ENCODE assay signal across 9 mouse cellular contexts in the genomic region with DNA sequence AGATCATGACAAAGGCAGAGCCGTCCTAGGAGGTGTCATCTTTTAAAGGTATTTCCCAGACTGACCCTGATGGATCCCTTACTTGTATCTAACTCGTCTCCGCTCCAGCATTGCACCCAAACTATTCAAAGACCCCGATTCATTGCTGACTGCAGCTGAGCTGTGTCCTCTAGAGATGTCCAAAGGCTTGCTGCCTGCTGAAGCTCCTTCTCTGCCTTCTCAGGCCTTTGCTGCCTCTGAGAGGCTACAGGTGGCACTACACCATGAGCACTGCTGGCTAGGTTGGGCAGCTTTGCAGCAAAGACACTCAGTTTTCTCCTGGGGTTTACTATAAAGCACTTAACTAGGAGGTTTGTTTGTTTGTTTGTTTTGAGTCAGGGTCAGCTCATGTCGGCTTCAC. TPM values are rescaled to one million over a fixed set of nuclear protein-coding genes. Genes with fewer than 3 reads are reported as not detected.
DNase-seq lines count a peak whose midpoint lies in the region; ATAC-seq and TF ChIP-seq lines count a peak whose summit lies in the region.
"Had no signal": no experiment of that assay in that cellular context is flagged by ENCODE, and none has a peak within 500 bp of the region (broad histone marks: within the 10 kb centered on the region; RNA-seq: fewer than 3 reads in every experiment).

No protein-coding gene starts in this region.

- H3K79me2 ChIP-seq in heart, adult 2 months (replicated peaks; ENCODE audit: control insufficient read depth, insufficient read depth, low read length), result no peaks in the 10 kb centered on the region

- ATAC-seq in frontal cortex, adult (ENCODE audit: low TSS enrichment), result peak; percentile 84
- no peak for ATAC-seq in intestine, postnatal 0 days
- ATAC-seq in neural tube, embryonic 11.5 days (ENCODE audit: insufficient read depth, low FRiP score, low TSS enrichment), result no peak

- no peaks in the 10 kb centered on the region for H3K4me1 ChIP-seq in heart, adult 2 months (ENCODE audit: control insufficient read depth, insufficient read depth, low read length)
- peaks cover 5% of the 10 kb centered on the region; the same call in 1 of the 2 replicates for H3K4me1 ChIP-seq in intestine, postnatal 0 days (replicated peaks; ENCODE audit: control insufficient read depth, insufficient read depth, low read length)
- no peaks in the 10 kb centered on the region for H3K4me1 ChIP-seq in neural tube, embryonic 11.5 days (ENCODE audit: control insufficient read depth, insufficient read depth, low read length)

- intact Hi-C loops in heart, adult 2 months (cut with DNase I), result no loop called here
- intact Hi-C loops in left cerebral cortex, postnatal 25 days (cut with DNase I), result loop anchor here (2.0 to 10.0 kb wide), 2 partner anchors 184 to 268 kb away; no protein-coding TSS in a partner anchor

- peak; percentile 94 for TF ChIP-seq CTCF in heart, adult 2 months (IDR thresholded peaks at IDR 0.05)
- peak; percentile 82 for TF ChIP-seq CTCF in brain, embryonic 14.5 days (IDR thresholded peaks at IDR 0.05; ENCODE audit: borderline replicate concordance, extremely low read depth, insufficient read depth, insufficient read length)
- peak; percentile 98 for TF ChIP-seq CTCF in intestine, postnatal 0 days (IDR thresholded peaks at IDR 0.05; ENCODE audit: low read depth)

- H3K4me3 ChIP-seq in heart, adult 2 months, result no peak overlapping the region
- no peak overlapping the region for H3K4me3 ChIP-seq in intestine, postnatal 0 days (ENCODE audit: low read depth, low read length)
- no peak overlapping the region for H3K4me3 ChIP-seq in neural tube, embryonic 11.5 days (ENCODE audit: low read depth, low read length)
- H3K4me3 ChIP-seq: lung, embryonic 15.5 days had no signal

- TF ChIP-seq POLR2A in heart, adult 2 months (IDR thresholded peaks at IDR 0.05; ENCODE audit: insufficient read depth, low read depth, low read length), result no peak
- TF ChIP-seq POLR2A in brain, embryonic 14.5 days (IDR thresholded peaks at IDR 0.05; ENCODE audit: borderline replicate concordance, extremely low read depth, insufficient read depth, insufficient read length, poor library complexity, severe bottlenecking), result no peak

- TF ChIP-seq EP300 in heart, adult 2 months (IDR thresholded peaks at IDR 0.05; ENCODE audit: insufficient read depth, low read depth, low read length), result peak; percentile 94

- H3K9ac ChIP-seq in heart, adult 2 months (ENCODE audit: low read depth, low read length), result no peak overlapping the region
- no peak overlapping the region for H3K9ac ChIP-seq in intestine, postnatal 0 days (ENCODE audit: low read depth, low read length)
- H3K9ac ChIP-seq in neural tube, embryonic 11.5 days (ENCODE audit: low read length), result no peak overlapping the region
- H3K9ac ChIP-seq: lung, embryonic 15.5 days had no signal

- peak; percentile 55 to 60 for DNase-seq in heart, adult 2 months
- DNase-seq in heart, adult 11 months, result no peak
- DNase-seq in brain, embryonic 14.5 days (ENCODE audit: low read depth), result peak; percentile 73
- DNase-seq in left cerebral cortex, postnatal 25 days (ENCODE audit: low spot score in 2 of 2), result peak; percentile 63 to 76
- DNase-seq in neural tube, embryonic 11.5 days (ENCODE audit: low spot score), result peak; percentile 56
- peak; percentile 25 for DNase-seq in thymus, postnatal 14 days

- no peak overlapping the region for H3K4me2 ChIP-seq in intestine, postnatal 0 days (replicated peaks; ENCODE audit: low read depth)
- no peak overlapping the region for H3K4me2 ChIP-seq in neural tube, embryonic 11.5 days (ENCODE audit: low read depth)
- H3K4me2 ChIP-seq: lung, embryonic 15.5 days had no signal

- 31% methylated on average over 5 of the region's 5 CpGs for WGBS in heart, adult 2 months
- WGBS in intestine, postnatal 0 days, result 48% methylated on average over 5 of the region's 5 CpGs
- WGBS in neural tube, embryonic 11.5 days, result 49% methylated on average over 5 of the region's 5 CpGs

- no peaks in the 10 kb centered on the region for H3K36me3 ChIP-seq in heart, adult 2 months (ENCODE audit: control insufficient read depth, insufficient read depth, low read length)
- no peaks in the 10 kb centered on the region for H3K36me3 ChIP-seq in intestine, postnatal 0 days (ENCODE audit: control insufficient read depth, insufficient read depth)
- no peaks in the 10 kb centered on the region for H3K36me3 ChIP-seq in neural tube, embryonic 11.5 days (ENCODE audit: control insufficient read depth, insufficient read depth, low read length)
- H3K36me3 ChIP-seq: lung, embryonic 15.5 days had no signal

- H3K27me3 ChIP-seq in heart, adult 2 months (ENCODE audit: control insufficient read depth, insufficient read depth, low read length), result no peaks in the 10 kb centered on the region
- H3K27me3 ChIP-seq in intestine, postnatal 0 days (replicated peaks; ENCODE audit: control insufficient read depth, insufficient read depth, low read length), result no peaks in the 10 kb centered on the region
- H3K27me3 ChIP-seq in neural tube, embryonic 11.5 days (ENCODE audit: control insufficient read depth, insufficient read depth, low read length), result 0 out of 2 replicates have a peak, but pooled peaks cover 4% of the 10 kb centered on the region
- H3K27me3 ChIP-seq: lung, embryonic 15.5 days had no signal

- no peaks in the 10 kb centered on the region for H3K9me3 ChIP-seq in intestine, postnatal 0 days (ENCODE audit: control insufficient read depth)
- no peaks in the 10 kb centered on the region for H3K9me3 ChIP-seq in neural tube, embryonic 11.5 days (ENCODE audit: control insufficient read depth, low read length)
- H3K9me3 ChIP-seq: lung, embryonic 15.5 days had no signal

- no peak overlapping the region for H3K27ac ChIP-seq in heart, adult 2 months
- H3K27ac ChIP-seq in intestine, postnatal 0 days (ENCODE audit: low read depth, low read length), result no peak overlapping the region
- no peak overlapping the region for H3K27ac ChIP-seq in neural tube, embryonic 11.5 days (ENCODE audit: low read depth, low read length)
- H3K27ac ChIP-seq: lung, embryonic 15.5 days had no signal

RNA-seq across cellular contexts. Expression of a gene that starts 2.6 kb away (rescaled TPM):
- 1 to 10 TPM; 6.6 to 6.8 TPM for total RNA-seq in heart, adult 2 months (2021)
- 6.1 and 8.6 TPM in 2 replicates for polyA plus RNA-seq in heart, adult 2 months (2012; rRNA removed)
- 10.1 and 11.3 TPM in 2 replicates for polyA plus RNA-seq in brain, embryonic 14.5 days (2012; rRNA removed)
- 2.1 and 2.4 TPM in 2 replicates for polyA plus RNA-seq in intestine, postnatal 0 days (2015; fragmentation: Nextera tagmentation; extraction: Ambion mirVana)
- total RNA-seq in left cerebral cortex, postnatal 25 days (2021), result 10 to 100 TPM; 17.2 to 18.8 TPM
- polyA plus RNA-seq in neural tube, embryonic 11.5 days (2014; fragmentation: Nextera tagmentation; extraction: Ambion mirVana), result 5.7 and 6.4 TPM in 2 replicates

RNA-seq across cellular contexts. Expression of a gene that starts 26.0 kb away (rescaled TPM):
- 10 to 100 TPM in 1 of 2 experiments, 1 to 10 TPM in 1; 8.9 to 10.5 TPM for total RNA-seq in heart, adult 2 months (2021)
- polyA plus RNA-seq in heart, adult 2 months (2012; rRNA removed), result 5.0 and 8.6 TPM in 2 replicates
- 20.9 and 21.0 TPM in 2 replicates for polyA plus RNA-seq in brain, embryonic 14.5 days (2012; rRNA removed)
- 6.7 and 7.2 TPM in 2 replicates for polyA plus RNA-seq in intestine, postnatal 0 days (2015; fragmentation: Nextera tagmentation; extraction: Ambion mirVana)
- 1 to 10 TPM; 5.7 to 8.7 TPM for total RNA-seq in left cerebral cortex, postnatal 25 days (2021)
- polyA plus RNA-seq in neural tube, embryonic 11.5 days (2014; fragmentation: Nextera tagmentation; extraction: Ambion mirVana), result 15.8 and 19.1 TPM in 2 replicates

RNA-seq across cellular contexts. Expression of a gene that starts 27.3 kb away (rescaled TPM):
- 1 to 10 TPM; 3.0 to 6.6 TPM for total RNA-seq in heart, adult 2 months (2021)
- 3.1 and 4.2 TPM in 2 replicates for polyA plus RNA-seq in heart, adult 2 months (2012; rRNA removed)
- polyA plus RNA-seq in brain, embryonic 14.5 days (2012; rRNA removed), result 14.7 and 18.8 TPM in 2 replicates
- 21.6 and 21.9 TPM in 2 replicates for polyA plus RNA-seq in intestine, postnatal 0 days (2015; fragmentation: Nextera tagmentation; extraction: Ambion mirVana)
- 10 to 100 TPM in 1 of 2 experiments, 1 to 10 TPM in 1; 7.3 to 10.4 TPM for total RNA-seq in left cerebral cortex, postnatal 25 days (2021)
- 44.0 and 46.7 TPM in 2 replicates for polyA plus RNA-seq in neural tube, embryonic 11.5 days (2014; fragmentation: Nextera tagmentation; extraction: Ambion mirVana)
